Mouse (Mus musculus) MEL (cell line): ENCODE measurements at regions not wholly inside any gene's neighbourhood (a gene's known extent, or its start where the extent isn't known, plus 50 kb on each side); places are given as distances from the start of the nearest gene placed in this dataset.

Experiments
- CTCF ChIP-seq, 3 experiments: IDR thresholded peaks in 2 of 3; conservative IDR thresholded peaks in 1 of 3; 2 replicates each; pipeline ENCODE4 v1.5.1; 2011 to 2012; ENCODE audit warnings: low read length in 3 of 3, low read depth in 2 of 3, mild to moderate bottlenecking in 2 of 3, improper control_type of control experiment in 1 of 3, inconsistent platforms in 1 of 3, mixed read lengths in 1 of 3, moderate library complexity in 1 of 3; ENCODE audit not compliant: control insufficient read depth in 1 of 3, insufficient read depth in 1 of 3, poor library complexity in 1 of 3, severe bottlenecking in 1 of 3
- MAFK ChIP-seq: IDR thresholded peaks from 2 replicates; pipeline ENCODE4 v1.6.1; 2011; ENCODE audit warnings: low read depth, mild to moderate bottlenecking, low read length, improper control_type of control experiment, borderline replicate concordance
- MAX ChIP-seq: IDR thresholded peaks from 2 replicates; pipeline ENCODE4 v1.6.1; 2011; ENCODE audit warnings: low read length, improper control_type of control experiment
- POLR2A ChIP-seq, 2 experiments: IDR thresholded peaks; 2 replicates each; pipeline ENCODE4 v1.6.1; 2011 to 2012; ENCODE audit warnings: low read length in 2 of 2, mild to moderate bottlenecking in 2 of 2, control low read depth in 1 of 2, improper control_type of control experiment in 1 of 2, low read depth in 1 of 2, moderate library complexity in 1 of 2; ENCODE audit not compliant: control insufficient read depth in 1 of 2, insufficient read depth in 1 of 2, poor library complexity in 1 of 2
- SIN3A ChIP-seq: IDR thresholded peaks from 2 replicates; pipeline ENCODE4 v1.6.1; 2012; ENCODE audit warnings: low read length, improper control_type of control experiment, inconsistent platforms
- USF1 ChIP-seq: IDR thresholded peaks from 2 replicates; pipeline ENCODE4 v1.6.1; 2014; ENCODE audit warnings: low read depth, mild to moderate bottlenecking, inconsistent platforms, low read length, improper control_type of control experiment, moderate library complexity
- USF2 ChIP-seq, 2 experiments: IDR thresholded peaks; 2 replicates each; pipeline ENCODE4 v1.6.1; 2011 to 2012; ENCODE audit warnings: improper control_type of control experiment in 2 of 2, low read length in 2 of 2, borderline replicate concordance in 1 of 2, inconsistent platforms in 1 of 2, low read depth in 1 of 2, mild to moderate bottlenecking in 1 of 2; ENCODE audit not compliant: insufficient read depth in 1 of 2

DNA sequence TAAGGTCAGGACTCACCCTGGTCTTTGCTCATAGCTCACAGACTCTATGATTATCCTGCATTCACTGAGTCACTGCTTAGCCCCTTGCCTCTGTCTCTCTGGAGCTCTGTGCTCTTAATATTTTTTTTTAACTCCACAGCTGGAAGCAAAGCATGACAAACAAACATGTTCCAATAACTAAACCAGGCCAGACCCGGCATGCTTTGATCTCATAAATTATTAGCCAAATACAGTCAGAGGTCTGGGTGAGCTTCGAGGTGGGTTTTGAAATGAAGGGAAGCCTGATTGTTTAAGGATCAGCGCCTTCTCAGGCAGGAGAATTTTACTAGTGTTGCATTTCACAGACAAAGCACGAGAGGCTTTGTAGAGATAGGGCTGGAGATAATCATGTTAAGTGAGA, 541.3 kb downstream of the Zfp619 start:
- TF ChIP-seq MAX (no peak), USF1 (no peak), CTCF (IDR thresholded peaks at IDR 0.05 in 2 of 3, conservative IDR thresholded peaks at IDR 0.05 in 1 of 3; ENCODE audit: control insufficient read depth in 1 of 3, insufficient read depth in 1 of 3, low read depth in 2 of 3, low read length in 3 of 3, poor library complexity in 1 of 3, severe bottlenecking in 1 of 3) (no peak), MAFK (no peak), USF2 (IDR thresholded peaks at IDR 0.05; ENCODE audit: borderline replicate concordance in 1 of 2, insufficient read depth in 1 of 2, low read depth in 1 of 2, low read length in 2 of 2) (no peak), POLR2A (IDR thresholded peaks at IDR 0.05; ENCODE audit: control insufficient read depth in 1 of 2, insufficient read depth in 1 of 2, low read depth in 1 of 2, low read length in 2 of 2, poor library complexity in 1 of 2) (no peak), SIN3A (no peak)
